Mouse (Mus musculus) heart, adult 8-10 months (tissue): ENCODE measurements at regions not wholly inside any gene's neighbourhood (a gene's known extent, or its start where the extent isn't known, plus 50 kb on each side); places are given as distances from the start of the nearest gene placed in this dataset.

Experiments
- DNase-seq: peaks from one replicate; pipeline ENCODE4 v3.0.0; 2022; ENCODE audit warnings: low spot score

DNA sequence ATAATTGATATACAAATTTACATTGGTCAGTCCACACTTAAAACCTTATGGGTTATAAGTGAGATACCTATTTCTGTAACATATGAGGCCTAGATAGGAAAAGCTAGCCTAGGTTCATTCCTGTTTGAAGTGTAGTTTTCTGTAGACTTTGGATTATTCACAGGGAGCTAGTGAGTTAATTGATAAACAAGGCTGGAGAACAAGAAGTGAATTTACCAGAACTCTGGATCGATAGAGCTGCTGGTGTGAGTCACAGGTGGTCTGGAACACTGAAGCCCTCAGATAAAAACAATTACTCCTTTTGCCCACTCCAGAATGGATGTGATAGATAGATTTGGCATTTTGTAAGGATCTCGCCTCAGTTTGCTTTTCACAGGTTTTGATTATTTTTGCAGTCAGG, 62.0 kb upstream of the Rtl1 start:
- no peak for DNase-seq

- no peak for DNase-seq
Observed at GRCm38 (mm10) chr12:109674766-109675165, 74.6 kb upstream of the Rtl1 start.

DNA sequence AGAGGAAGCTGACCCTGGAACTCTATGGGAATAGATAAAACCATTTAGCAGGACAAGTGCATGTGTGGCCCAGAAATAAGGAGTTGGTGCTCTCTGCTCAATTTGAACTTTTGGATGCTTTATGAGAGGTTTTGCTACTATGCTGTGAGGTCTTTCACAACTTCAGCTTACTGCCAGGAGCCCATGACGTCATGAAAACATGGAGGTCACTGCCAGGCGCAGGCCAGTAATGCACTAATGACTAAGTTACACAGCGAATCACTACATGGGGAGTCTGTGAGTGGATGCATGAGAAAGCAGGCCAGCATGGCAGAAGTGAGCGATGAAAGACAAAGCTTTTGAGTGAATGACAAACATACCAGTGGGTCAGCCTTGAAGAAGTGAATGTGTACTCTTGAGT, 93.9 kb upstream of the Rtl1 start:
- no peak for DNase-seq

GRCm38 (mm10) chr12:109694801-109695430, 94.8 kb upstream of the Rtl1 start:
- no peak for DNase-seq

DNA sequence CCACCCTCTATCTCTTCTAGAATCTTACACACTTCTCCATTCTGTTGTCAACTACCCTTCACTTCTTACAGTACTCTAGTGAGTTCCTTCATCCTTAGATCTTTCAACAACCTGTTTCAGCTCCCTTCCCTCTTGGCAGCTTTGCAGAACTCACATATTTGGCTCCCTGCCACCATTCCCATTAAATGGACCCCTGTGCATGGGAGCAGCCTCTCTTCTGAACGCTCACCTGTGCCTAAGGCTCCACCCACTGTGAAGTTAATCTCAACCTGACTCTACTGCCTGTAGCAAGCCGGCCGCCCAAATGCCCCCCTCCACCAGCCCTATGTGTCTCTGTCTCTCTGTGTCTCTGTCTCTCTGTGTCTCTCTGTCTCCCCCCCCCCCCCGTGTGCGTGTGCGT, 106.7 kb upstream of the Rtl1 start:
- no peak for DNase-seq

- no peak for DNase-seq
Observed at GRCm38 (mm10) chr12:109709661-109710060, 109.5 kb upstream of the Rtl1 start.

DNA sequence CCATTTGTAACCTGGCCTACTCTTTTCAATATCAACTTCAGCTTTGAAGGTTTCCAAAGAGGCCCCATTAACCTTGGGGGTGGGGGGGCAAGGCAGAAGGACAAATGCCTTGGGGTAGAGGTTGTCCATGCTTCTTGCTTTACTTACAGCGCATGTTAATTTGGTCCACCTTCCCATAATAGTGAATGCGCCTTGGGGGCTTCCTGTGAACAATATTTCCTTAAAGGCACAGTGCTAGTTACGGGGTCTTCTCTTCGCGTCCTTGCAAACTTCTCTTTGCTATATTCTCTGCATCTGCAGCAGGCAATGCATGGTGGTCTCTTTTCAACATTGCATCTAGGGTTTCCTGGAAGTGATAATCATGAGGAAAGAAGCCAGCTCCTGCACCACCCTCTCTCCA, 111.3 kb upstream of the Rtl1 start:
- DNase-seq, result no peak

DNA sequence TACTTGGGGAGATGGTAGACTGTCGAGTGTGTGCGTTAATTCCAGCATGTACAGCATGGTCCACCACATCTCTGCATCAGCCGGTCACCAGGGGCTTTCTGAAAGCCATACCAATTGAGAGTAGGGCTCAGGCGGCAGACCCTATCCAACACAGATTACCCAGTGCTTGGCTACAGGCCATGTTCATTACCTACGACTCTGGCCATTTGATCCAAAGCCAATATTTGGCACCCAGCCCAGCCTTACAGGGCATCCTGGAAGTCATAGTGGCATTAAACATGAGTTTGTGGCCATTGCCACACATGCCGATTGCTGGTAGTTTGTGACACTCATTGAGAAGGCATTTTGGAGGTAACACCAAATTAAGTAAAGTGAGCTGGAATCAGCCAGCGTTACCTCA, 111.8 kb upstream of the Rtl1 start:
- DNase-seq, result no peak

DNA sequence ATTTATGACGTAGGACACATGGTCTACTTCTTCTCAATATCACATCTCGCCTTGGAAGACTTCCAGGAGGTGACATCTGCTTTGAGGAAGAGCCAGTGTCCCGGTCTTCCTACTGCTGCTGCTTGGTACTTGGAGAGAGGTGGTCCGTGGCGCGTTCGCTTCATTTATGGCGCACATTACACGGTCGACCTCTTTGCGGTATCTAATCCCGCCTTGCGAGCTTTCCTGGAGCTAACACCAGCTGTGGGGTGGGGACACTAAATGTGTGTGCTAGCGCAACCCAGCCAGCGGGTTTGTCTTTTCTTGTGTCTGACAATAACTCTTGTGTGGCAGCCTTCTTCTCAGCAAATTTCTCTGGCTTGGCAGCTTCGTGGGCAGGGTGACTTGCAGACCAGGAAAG, 112.3 kb upstream of the Rtl1 start:
- no peak for DNase-seq

GRCm38 (mm10) chr12:109713041-109713440, 112.9 kb upstream of the Rtl1 start:
- no peak for DNase-seq

DNA sequence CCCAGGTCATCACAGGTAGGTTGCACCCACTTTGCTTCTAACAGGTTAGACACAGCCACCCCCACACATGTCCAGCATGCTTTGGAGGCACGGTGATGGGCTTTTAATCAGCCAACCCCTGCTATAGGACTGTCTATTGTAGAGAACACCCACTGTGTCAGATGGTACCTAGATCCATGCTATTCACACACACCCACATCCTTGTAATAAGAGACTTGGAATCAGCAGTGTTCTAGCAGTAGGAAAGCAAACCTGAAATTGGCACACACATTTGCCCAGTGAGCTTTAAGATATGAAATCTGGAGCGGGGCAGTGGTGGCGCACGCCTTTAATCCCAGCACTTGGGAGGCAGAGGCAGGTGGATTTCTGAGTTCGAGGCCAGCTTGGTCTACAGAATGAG, 113.9 kb upstream of the Rtl1 start:
- DNase-seq, result no peak

DNA sequence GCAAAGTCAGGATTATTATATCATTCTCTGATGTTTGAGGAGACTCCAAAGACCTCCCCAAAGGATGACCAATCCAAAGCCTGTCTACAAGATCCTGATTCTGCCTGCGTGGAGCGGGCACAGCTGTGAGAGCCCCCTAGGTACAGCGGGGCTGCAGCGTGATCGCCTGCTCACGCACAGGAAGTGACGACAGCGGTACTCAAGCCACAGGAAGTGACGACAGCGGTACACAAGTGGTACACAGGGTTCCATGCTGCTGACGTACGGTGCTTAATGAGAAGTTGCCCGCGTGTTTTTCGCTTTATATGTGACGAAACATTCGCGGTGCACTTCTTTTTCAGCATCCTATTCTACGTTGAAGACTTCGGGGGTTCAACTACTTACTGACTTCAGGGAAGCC, 116.9 kb upstream of the Rtl1 start:
- no peak for DNase-seq

DNA sequence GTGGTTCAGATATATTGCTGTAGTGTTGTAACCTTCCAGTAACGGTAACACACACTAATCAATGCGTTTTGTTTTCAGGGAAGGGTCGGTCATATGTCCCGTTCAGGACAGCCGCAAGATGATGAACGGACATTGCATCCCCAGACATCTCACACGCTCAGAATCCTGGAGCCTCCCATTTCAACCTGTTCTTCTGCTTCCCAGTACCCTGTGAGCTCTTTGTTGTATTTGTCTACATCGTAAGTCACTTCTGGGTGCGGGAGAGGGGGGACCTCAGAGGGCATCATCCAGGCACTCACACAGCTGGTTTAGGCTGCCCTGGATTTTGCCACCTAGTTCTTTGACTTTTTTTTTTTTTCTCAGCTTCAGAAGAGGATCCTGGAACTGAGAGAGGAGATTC, 117.9 kb upstream of the Rtl1 start:
- DNase-seq, result no peak

- no peak for DNase-seq
Observed at GRCm38 (mm10) chr12:109738201-109738600, 138.1 kb upstream of the Rtl1 start.

DNA sequence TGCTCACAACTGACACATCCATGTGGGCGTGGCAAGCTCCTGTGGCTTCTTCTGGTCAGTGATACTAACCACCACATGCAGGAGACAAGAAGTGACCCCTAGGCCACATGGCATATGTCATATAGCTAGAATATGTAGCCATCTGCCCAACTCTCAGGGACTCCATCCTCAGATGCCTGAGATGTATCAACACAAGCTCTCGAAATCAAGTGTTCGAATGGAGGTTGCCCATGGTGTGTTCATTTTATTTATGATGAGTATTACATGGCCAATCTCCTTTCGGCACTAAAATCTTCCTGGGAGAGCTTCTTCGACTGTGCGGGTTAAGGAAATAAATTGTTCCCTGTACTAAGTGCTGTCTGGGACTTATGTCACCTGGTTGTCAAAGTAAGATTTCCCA, 138.8 kb upstream of the Rtl1 start:
- DNase-seq, result no peak

GRCm38 (mm10) chr12:109742486-109742885, 142.4 kb upstream of the Rtl1 start:
- no peak for DNase-seq

DNA sequence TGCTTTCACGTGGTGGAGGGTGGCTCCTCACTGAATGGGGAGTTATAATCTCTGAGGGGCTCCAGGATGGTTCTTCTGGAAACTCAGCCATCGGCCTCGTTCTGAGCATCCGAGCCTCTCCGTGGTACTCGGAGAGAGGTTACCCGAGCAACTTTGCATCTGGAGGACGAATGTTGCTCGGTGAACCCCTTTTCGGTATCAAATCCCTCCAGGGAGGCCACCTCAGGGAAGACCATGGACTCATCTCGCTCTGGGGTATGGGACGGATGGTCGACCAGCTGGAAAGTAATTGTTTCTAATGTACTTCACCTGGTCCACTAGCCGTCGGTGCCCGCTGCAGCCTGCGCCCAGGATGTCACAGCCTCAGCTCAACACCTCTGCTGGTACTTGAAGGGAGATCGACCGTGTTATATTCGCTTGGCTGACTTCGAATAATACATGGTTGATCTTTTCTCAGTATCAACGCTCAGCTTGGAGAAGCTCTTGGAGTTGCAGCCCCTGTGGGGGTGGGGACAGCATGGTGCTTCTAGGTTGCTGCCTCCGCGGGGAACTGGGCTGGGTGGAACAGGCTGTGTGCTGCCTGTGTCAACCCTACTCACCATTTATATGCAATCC, 143.0 kb upstream of the Rtl1 start:
- DNase-seq, result no peak

GRCm38 (mm10) chr12:109744186-109744585, 144.1 kb upstream of the Rtl1 start:
- no peak for DNase-seq

- DNase-seq, result no peak
Observed at GRCm38 (mm10) chr12:109745731-109746484, 145.8 kb upstream of the Rtl1 start.

- DNase-seq, result no peak
Observed at GRCm38 (mm10) chr12:109747201-109747600, 147.1 kb upstream of the Rtl1 start.

DNA sequence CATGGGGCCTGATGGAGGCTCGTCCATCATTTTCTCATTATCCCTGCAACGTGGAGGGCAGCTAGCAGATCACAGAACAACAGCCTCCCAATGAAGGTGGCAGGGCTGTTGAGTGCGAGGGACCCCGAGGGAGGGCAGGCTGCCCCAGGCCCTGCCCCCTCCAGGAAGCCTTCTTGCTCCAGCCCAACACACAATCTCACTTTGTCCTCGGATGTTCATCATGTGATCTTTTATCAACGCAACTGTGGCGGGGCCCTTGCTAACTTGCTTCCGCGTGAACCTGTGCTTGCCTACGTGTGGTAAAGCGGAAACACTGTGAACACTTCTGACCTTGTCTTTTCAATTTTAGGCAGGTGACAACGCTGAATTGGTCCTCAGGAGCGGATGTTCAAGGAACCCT, 147.6 kb upstream of the Rtl1 start:
- no peak for DNase-seq

- no peak for DNase-seq
Observed at GRCm38 (mm10) chr12:109748326-109749059, 148.4 kb upstream of the Rtl1 start.

DNA sequence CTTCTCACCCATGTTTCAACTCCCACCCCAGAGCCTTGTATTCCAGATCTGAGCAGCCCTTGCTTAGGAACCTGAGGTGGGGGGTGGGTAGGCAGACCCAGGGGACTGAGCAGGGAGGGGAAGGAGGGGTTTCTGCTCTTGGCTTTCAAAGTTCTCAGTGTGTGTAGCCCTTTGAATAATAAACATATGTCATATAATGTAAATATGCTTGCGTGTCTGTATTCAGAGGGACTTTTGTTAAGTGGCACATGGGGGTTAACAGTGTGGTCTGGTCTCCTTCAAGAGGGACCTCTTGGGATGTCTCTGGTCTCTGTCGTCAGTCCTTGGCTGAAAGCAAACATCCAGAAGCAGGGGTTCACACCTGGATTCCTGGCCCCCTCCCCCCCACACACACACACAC, 149.1 kb upstream of the Rtl1 start:
- DNase-seq, result no peak
